Mouse (Mus musculus): ENCODE results near the gene Nt5dc3.

GRCm38 (mm10) chr10:86793509-86793951 is 14.7 kb downstream of the Nt5dc3 start:
- TF ChIP-seq CTCF (IDR thresholded peaks at IDR 0.05; ENCODE audit: borderline replicate concordance, extremely low read depth, insufficient read depth, insufficient read length) (no peak), POLR2A (IDR thresholded peaks at IDR 0.05; ENCODE audit: borderline replicate concordance, extremely low read depth, insufficient read depth, insufficient read length, poor library complexity, severe bottlenecking) (no peak)
